Mouse (Mus musculus): ENCODE data around the gene Camsap1. TPM values are rescaled to one million over a fixed set of nuclear protein-coding genes. Genes with fewer than 3 reads are reported as not detected.
A peak's percentile ranks its signal among the peaks of the same experiment; 100 is the strongest.

Camsap1 gene
- total RNA-seq, 2 experiments from 2014 or later, result 133 to 153 TPM

- DNase-seq (ENCODE audit: low spot score in 2 of 2), result peak in 1 of 2 experiments; percentile 30
These were observed 1.0 kb downstream of the Camsap1 start for GRCm38 (mm10) chr2:25982052-25982425.

GRCm38 (mm10) chr2:25978997-25979396, 4.1 kb downstream of the Camsap1 start:
- DNase-seq (ENCODE audit: low spot score in 2 of 2), result no peak

GRCm38 (mm10) chr2:25977587-25978239, 5.4 kb downstream of the Camsap1 start:
- DNase-seq (ENCODE audit: low spot score in 2 of 2), result no peak

GRCm38 (mm10) chr2:25975141-25975770, 7.8 kb downstream of the Camsap1 start:
- DNase-seq (ENCODE audit: low spot score in 2 of 2), result no peak

GRCm38 (mm10) chr2:25970426-25970825, 12.7 kb downstream of the Camsap1 start:
- peak in 1 of 2 experiments; percentile 48 for DNase-seq (ENCODE audit: low spot score in 2 of 2)

GRCm38 (mm10) chr2:25969319-25969718, 13.8 kb downstream of the Camsap1 start:
- DNase-seq (ENCODE audit: low spot score in 2 of 2), result no peak

- no peak for DNase-seq (ENCODE audit: low spot score in 2 of 2)
These were observed 33.8 kb downstream of the Camsap1 start for GRCm38 (mm10) chr2:25949291-25949690.

- DNase-seq (ENCODE audit: low spot score in 2 of 2), result no peak
These were observed 35.1 kb downstream of the Camsap1 start for GRCm38 (mm10) chr2:25947950-25948349.

- DNase-seq (ENCODE audit: low spot score in 2 of 2), result peak in 1 of 2 experiments; percentile 25
These were observed 39.3 kb downstream of the Camsap1 start for GRCm38 (mm10) chr2:25943822-25944221.

- DNase-seq (ENCODE audit: low spot score in 2 of 2), result no peak
These were observed 42.6 kb downstream of the Camsap1 start for GRCm38 (mm10) chr2:25940503-25940902.

- DNase-seq (ENCODE audit: low spot score in 2 of 2), result no peak
These were observed 51.7 kb downstream of the Camsap1 start for GRCm38 (mm10) chr2:25931249-25931859.

- DNase-seq (ENCODE audit: low spot score in 2 of 2), result no peak
These were observed 55.3 kb downstream of the Camsap1 start for GRCm38 (mm10) chr2:25927821-25928220.

- DNase-seq (ENCODE audit: low spot score in 2 of 2), result no peak
These were observed 58.1 kb downstream of the Camsap1 start for GRCm38 (mm10) chr2:25924934-25925333.

GRCm38 (mm10) chr2:25923799-25924198, 59.3 kb downstream of the Camsap1 start:
- DNase-seq (ENCODE audit: low spot score in 2 of 2), result no peak

GRCm38 (mm10) chr2:25919972-25920371, 63.1 kb downstream of the Camsap1 start:
- peak in 1 of 2 experiments; percentile 23 for DNase-seq (ENCODE audit: low spot score in 2 of 2)

- no peak for DNase-seq (ENCODE audit: low spot score in 2 of 2)
These were observed 64.7 kb downstream of the Camsap1 start for GRCm38 (mm10) chr2:25918408-25918807.

- no peak for DNase-seq (ENCODE audit: low spot score in 2 of 2)
These were observed 68.3 kb downstream of the Camsap1 start for GRCm38 (mm10) chr2:25914821-25915220.

GRCm38 (mm10) chr2:25914201-25914600, 68.9 kb downstream of the Camsap1 start:
- no peak for DNase-seq (ENCODE audit: low spot score in 2 of 2)

- DNase-seq (ENCODE audit: low spot score in 2 of 2), result peak in 1 of 2 experiments; percentile 62
These were observed 69.8 kb downstream of the Camsap1 start for GRCm38 (mm10) chr2:25913247-25913646.

- no peak for DNase-seq (ENCODE audit: low spot score in 2 of 2)
These were observed 73.2 kb downstream of the Camsap1 start for GRCm38 (mm10) chr2:25909872-25910271.

GRCm38 (mm10) chr2:25898970-25899369, 84.1 kb downstream of the Camsap1 start:
- no peak for DNase-seq (ENCODE audit: low spot score in 2 of 2)

- no peak for DNase-seq (ENCODE audit: low spot score in 2 of 2)
These were observed 90.6 kb downstream of the Camsap1 start for GRCm38 (mm10) chr2:25892440-25892839.
